Mouse (Mus musculus): ENCODE measurements around the gene Dtd1. TPM values are rescaled to one million over a fixed set of nuclear protein-coding genes. Genes with fewer than 3 reads are reported as not detected.

Dtd1 gene
- total and polyA plus RNA-seq, 3 experiments = 32.5 to 36.0 TPM; not detected in 1

DNA sequence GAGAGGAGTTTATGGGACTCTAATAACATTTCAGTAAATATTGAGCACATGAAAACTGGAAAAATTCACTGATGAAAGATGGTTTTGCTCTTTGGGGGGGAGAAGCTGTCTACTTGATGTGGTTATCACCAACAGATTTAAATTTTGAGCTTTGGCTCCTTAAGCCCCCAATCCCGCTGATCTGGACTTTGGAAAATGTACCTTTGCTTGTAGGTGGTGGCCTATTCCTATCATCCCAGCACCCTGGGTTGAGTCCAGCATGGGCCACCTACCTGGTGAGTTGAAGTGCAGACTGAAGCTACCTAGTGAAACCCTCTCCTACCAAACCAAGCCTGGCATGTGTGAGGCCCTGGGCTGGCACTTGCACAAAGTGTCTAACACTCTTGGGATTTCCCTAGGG, 1.9 kb downstream of the Dtd1 start:
- DNase-seq (ENCODE audit: low read depth, low spot score) = no peak
- TF ChIP-seq CHD1 (IDR thresholded peaks at IDR 0.05; ENCODE audit: low read depth, low read length) = no peak
- no peak for TF ChIP-seq ZKSCAN1 (IDR thresholded peaks at IDR 0.05; ENCODE audit: low read depth, low read length)
- TF ChIP-seq TAL1 (IDR thresholded peaks at IDR 0.05; ENCODE audit: low read length) = no peak
- no peak for TF ChIP-seq ZMIZ1 (IDR thresholded peaks at IDR 0.05; ENCODE audit: low read depth, low read length)
- no peak for TF ChIP-seq MAFK (IDR thresholded peaks at IDR 0.05; ENCODE audit: borderline replicate concordance, low read depth, low read length)
- TF ChIP-seq JUND (IDR thresholded peaks at IDR 0.05; ENCODE audit: low read depth, low read length) = no peak
- no peak for TF ChIP-seq CTCF (IDR thresholded peaks at IDR 0.05 in 2 of 3, conservative IDR thresholded peaks at IDR 0.05 in 1 of 3; ENCODE audit: control insufficient read depth in 1 of 3, insufficient read depth in 1 of 3, low read depth in 2 of 3, low read length in 3 of 3, poor library complexity in 1 of 3, severe bottlenecking in 1 of 3)
- TF ChIP-seq UBTF (IDR thresholded peaks at IDR 0.05; ENCODE audit: borderline replicate concordance, insufficient read depth, low read depth, low read length) = no peak
- TF ChIP-seq ZC3H11A (IDR thresholded peaks at IDR 0.05; ENCODE audit: low read depth, low read length) = no peak
- no peak for TF ChIP-seq TBP (IDR thresholded peaks at IDR 0.05; ENCODE audit: low read depth, low read length)
- no peak for TF ChIP-seq MEF2A (IDR thresholded peaks at IDR 0.05; ENCODE audit: extremely low read depth, insufficient replicate concordance, low read depth, low read length, poor library complexity, severe bottlenecking)
- no peak for TF ChIP-seq E2F4 (IDR thresholded peaks at IDR 0.05; ENCODE audit: borderline replicate concordance, low read depth, low read length)
- TF ChIP-seq ELF1 (IDR thresholded peaks at IDR 0.05; ENCODE audit: low read depth, low read length) = no peak
- Histone ChIP-seq H3K27ac (ENCODE audit: control insufficient read depth, low read depth, low read length) (no peak overlapping the region), H3K27me3 (ENCODE audit: control insufficient read depth in 1 of 2, insufficient read depth in 2 of 2, low read length in 2 of 2) (no peaks in the 10 kb centered on the region), H3K4me1 (ENCODE audit: control insufficient read depth in 1 of 2, insufficient read depth in 2 of 2, low read length in 2 of 2) (peaks cover 0 to 3% of the 10 kb centered on the region in 2 experiments; a peak in 2 of 4 replicates), H3K4me3 (ENCODE audit: control insufficient read depth in 1 of 2, insufficient read depth in 1 of 2, low read depth in 2 of 2, low read length in 2 of 2) (no peak overlapping the region), H3K36me3 (ENCODE audit: control insufficient read depth in 1 of 2, insufficient read depth in 2 of 2, low read length in 2 of 2) (peaks cover 0 to 5% of the 10 kb centered on the region in 2 experiments; a peak in 2 of 4 replicates), H3K9ac (ENCODE audit: control insufficient read depth, low read depth, low read length, poor library complexity, severe bottlenecking) (no peak overlapping the region), H3K9me3 (replicated peaks; ENCODE audit: insufficient read depth, low read length) (no peaks in the 10 kb centered on the region), H3K79me2 (ENCODE audit: control insufficient read depth, insufficient read depth, low read length, poor library complexity) (peaks cover 1% of the 10 kb centered on the region; the same call in 1 of the 2 replicates)

DNA sequence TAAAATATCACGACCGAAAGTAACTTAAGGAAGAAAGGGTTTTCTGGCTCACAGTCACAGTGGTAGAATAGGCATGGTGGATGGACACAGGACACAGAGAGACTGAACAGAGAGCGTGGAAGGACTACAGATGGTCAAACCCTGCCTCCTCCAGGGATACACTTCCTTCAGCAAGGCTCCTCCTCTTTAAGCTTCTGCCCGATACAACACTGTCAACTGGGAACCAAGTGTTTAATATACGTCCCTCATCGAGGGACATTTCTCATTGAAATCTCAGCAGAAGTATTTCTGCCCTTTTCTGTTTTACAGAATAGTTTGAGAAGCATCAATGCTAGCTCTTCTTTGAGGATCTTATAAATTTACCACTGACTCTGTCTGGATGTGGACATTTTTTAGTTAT, 14.3 kb downstream of the Dtd1 start:
- Histone ChIP-seq H3K9ac (ENCODE audit: control insufficient read depth, low read depth, low read length, poor library complexity, severe bottlenecking) (no peak overlapping the region), H3K79me2 (ENCODE audit: control insufficient read depth, insufficient read depth, low read length, poor library complexity) (no peaks in the 10 kb centered on the region), H3K9me3 (replicated peaks; ENCODE audit: insufficient read depth, low read length) (no peaks in the 10 kb centered on the region), H3K27ac (ENCODE audit: control insufficient read depth, low read depth, low read length) (no peak overlapping the region), H3K4me1 (ENCODE audit: control insufficient read depth in 1 of 2, insufficient read depth in 2 of 2, low read length in 2 of 2) (no peaks in the 10 kb centered on the region), H3K27me3 (ENCODE audit: control insufficient read depth in 1 of 2, insufficient read depth in 2 of 2, low read length in 2 of 2) (no peaks in the 10 kb centered on the region), H3K4me3 (ENCODE audit: control insufficient read depth in 1 of 2, insufficient read depth in 1 of 2, low read depth in 2 of 2, low read length in 2 of 2) (no peak overlapping the region), H3K36me3 (ENCODE audit: control insufficient read depth in 1 of 2, insufficient read depth in 2 of 2, low read length in 2 of 2) (no peaks in the 10 kb centered on the region; a peak in 1 of 4 replicates)
- DNase-seq (ENCODE audit: low read depth, low spot score) = no peak
- TF ChIP-seq MAZ (IDR thresholded peaks at IDR 0.05; ENCODE audit: low read depth, low read length) = no peak
- TF ChIP-seq MXI1 (IDR thresholded peaks at IDR 0.05; ENCODE audit: low read depth, low read length) = no peak
- no peak for TF ChIP-seq NELFE (IDR thresholded peaks at IDR 0.05; ENCODE audit: low read depth, low read length)

Data from MEL (cell line).